Mouse (Mus musculus) embryo, embryonic 10 days (tissue): ENCODE data around the gene Jakmip3.

Experiments
- DNase-seq: peaks from one replicate; pipeline ENCODE4 v3.0.0-alpha.2; 2015; ENCODE audit warnings: low spot score

The Jakmip3 gene

DNA sequence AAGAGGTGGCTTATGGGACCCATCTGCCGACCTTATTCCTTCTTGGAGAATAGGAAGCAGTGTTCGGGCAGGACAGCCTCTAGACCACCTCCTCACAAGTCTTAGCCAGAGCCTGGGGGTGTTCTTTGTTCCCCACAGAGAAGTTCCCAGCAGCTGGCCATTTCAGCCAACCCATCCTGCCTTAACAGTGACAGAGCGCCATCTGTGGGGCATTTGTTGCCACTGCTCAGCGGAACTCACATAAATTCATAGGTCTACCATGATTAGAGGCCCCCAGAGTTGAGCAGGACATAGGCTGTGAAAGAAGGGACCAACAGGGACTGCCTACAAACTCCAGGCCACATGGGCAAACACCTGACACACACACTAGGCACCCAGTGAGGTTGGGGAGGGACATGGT is 122.9 kb downstream of the Jakmip3 start:
- peak; percentile 57 for DNase-seq

DNA sequence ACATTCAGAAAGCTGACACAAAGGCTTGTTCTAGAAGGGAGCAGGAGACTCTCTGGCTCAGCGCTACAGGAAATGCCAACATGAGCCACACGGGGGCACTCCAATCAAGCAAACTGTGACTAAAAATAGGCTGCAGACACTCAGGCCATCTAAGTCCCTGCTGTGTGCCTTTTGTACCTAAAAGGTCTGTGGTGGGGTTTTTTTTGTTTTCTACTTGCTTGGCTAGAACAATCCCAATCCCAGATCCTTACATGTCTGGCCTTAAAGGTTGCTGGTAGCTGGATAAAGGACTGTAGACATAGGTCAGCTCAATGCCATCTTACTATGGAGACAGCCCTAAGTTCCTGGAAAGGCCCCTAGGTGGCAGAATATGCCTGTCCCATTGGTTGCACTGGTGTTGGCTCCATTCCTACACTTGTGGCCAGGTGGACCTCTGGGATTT is 127.7 kb downstream of the Jakmip3 start:
- peak; percentile 83 for DNase-seq

DNA sequence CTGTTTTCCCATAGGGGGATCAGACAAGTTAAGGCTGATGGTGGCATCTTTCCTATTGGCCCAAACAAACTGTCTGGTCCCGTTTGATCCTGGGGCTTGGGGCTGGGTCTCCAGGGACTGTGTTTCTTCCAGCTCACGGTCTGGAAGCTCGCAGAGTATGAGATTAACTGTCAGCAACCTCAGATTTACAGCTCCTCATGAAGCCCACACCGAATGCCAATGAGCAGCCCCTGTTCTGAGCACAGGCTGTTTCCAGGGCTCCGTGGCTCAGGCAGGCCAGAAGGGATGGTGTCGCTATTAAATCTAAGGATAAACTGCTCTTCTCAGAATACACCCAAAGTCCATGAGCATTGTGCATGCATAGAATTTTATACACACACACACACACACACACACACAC is 133.7 kb downstream of the Jakmip3 start:
- peak; percentile 31 for DNase-seq

DNA sequence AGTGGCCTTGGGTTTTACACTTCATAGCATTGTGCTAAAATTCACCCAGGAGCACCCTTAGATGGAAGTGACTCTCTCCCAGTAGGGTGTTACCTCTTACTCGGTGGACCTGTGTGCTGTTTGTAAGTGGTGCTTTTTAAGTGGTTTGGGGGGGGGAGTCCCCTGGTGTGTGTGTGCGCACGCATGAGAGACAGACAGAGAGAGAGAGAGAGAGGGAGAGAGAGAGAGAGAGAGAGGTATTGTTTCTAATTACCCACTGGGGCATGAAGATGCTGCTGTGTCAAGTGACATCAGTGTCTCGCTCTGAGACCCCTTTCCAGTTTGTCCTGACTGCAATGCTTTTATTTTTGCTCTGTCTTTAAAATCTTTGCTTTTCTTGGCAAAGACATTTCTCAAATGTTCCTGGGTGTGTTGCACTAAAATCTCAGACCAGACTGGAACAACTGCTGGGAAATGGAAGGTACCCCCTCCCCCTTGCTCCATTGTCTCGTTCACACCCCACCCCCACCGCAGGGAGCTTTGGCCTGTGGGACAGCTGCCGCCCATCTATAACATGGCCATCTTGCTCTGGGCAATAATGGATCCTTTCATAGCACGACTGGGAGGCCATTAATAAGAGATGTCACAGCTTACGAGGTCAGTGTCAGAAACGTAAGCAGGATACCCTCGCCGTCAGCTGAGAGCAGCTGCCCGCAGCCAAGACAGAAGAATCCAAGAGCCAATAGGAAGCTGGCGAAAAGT is 134.7 kb downstream of the Jakmip3 start:
- peak; percentile 61 for DNase-seq

DNA sequence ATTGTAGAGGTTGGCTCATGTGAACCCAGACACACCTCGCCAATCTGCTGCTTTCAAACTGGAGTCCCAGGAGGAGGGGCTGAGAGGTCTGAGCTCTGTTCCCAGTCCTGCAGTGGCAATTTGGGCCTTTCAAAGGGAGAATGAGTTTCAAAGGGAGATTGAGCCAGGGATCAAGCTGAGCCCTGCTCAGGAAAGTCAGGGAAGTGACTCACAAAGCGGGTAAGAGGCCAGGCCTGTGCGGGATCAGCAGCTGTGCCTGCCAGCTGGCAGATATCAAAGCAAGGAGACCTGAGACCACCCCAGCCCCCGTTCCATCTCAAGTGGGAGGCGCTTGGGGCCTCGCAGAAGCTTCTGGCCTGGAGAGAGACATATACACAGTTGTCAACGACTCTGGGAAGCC is 136.8 kb downstream of the Jakmip3 start:
- DNase-seq: peak; percentile 23

DNA sequence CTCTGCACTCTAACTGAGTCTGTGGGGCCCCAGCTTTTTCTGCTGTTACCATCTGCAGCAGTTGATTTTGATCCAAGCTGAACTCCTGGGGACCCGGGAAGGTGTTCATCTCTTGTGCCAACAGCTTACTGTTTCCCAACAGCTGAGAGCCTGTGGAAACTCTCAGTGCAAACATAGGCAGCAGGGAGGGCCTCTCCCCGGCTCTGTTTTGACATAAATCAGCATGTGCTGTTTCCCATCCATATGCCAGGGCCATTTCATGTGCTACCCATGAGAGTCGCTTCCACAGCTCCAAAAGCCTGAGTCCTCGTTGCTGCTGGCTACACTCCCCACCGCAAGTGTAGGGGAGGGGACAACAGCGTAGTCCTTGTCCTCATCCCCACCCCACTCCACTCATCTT is 137.7 kb downstream of the Jakmip3 start:
- no peak for DNase-seq

DNA sequence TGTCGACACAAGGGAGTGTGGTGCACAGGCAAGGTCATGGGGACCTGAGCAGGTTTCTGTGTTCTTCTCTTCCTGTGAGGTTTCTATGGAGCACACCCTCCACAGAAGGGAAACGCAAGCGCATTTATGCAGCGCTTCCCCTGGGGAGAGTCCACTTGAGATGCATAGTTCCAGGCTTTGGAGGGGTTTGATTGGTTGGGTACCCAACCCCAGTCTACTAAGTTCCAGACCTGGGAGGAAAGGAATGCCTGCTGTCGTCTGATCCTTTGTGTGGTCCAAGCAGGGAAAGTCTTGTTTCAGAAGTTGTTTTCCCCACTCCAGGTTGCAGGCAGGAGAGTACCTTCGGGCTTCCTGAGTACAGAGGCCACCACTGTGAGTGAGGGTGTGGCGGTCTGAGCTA is 138.6 kb downstream of the Jakmip3 start:
- DNase-seq: no peak

DNA sequence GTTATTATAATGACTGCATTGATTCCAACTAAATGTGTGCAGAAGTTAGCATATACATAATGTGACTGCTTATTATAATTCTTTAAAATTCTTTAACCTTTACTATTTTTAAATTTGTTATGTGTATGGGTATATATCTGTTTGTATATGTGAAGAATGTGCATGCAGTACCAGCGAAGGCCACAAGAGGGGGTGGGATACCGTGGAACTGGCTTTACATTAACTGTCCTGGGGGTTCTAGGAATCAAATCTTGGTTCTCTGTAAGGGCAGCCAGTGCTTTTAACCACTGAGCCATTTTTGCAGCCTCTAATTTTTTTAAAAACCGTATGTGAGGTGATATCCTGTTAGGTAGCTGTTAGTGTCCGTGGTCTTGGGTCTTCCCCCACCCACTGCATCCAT is 140.2 kb downstream of the Jakmip3 start:
- DNase-seq: peak; percentile 25

DNA sequence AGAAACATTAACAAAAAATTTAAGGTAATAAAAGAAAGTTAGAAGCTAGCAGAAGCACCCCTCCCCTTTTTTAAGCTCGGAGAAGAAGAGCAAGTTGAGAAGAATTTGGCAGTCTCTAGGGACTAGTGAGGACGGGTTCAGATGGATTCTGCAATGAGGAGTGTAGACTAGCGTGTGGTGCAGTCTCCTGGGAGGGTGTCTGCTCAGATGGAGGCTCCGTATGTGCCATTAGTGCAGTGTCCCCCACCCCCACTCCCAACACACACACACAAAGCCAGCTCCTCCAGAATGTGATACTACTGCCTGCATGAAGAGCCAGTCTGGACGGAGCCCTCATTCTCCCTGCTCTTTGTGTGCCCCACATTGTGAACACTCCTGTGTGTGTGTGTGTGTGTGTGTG is 140.6 kb downstream of the Jakmip3 start:
- DNase-seq: no peak

DNA sequence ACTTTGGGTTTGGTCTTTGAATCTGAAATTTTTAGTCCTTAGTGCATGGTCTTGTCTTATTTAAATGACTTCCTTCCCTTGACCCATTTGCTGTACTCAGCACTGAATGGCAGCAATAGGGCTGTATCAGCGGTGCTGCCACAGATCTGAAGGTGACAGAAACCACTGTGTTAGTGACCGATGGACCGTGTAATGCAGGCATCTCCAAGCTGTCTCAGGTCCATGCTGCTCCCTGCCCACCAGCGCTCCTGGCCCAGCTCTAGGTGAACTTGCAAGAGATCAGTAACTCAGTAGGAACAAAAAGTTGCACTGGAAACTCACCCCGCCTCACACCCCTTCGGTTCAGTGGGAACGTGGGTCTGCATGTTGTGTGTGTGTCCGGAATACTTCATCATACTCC is 141.8 kb downstream of the Jakmip3 start:
- no peak for DNase-seq

DNA sequence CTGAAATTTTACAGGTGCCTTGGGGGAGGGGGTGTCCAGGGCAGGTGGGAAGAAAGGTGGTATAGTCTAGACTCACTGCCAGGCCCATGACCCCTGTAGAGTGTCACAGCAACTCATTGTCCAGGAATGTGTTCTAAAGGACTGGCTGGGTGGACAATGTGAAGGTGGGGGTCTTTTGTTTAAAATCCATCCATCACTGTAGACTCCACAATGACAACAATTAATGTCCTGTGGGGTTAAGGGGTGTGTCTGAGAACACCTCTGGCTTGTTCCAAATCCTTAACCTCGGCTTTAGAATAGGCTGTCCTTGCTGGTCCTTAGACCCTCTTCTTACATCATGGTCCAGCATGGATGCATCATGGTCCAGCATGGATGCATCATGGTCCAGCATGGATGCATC is 143.8 kb downstream of the Jakmip3 start:
- DNase-seq: no peak

DNA sequence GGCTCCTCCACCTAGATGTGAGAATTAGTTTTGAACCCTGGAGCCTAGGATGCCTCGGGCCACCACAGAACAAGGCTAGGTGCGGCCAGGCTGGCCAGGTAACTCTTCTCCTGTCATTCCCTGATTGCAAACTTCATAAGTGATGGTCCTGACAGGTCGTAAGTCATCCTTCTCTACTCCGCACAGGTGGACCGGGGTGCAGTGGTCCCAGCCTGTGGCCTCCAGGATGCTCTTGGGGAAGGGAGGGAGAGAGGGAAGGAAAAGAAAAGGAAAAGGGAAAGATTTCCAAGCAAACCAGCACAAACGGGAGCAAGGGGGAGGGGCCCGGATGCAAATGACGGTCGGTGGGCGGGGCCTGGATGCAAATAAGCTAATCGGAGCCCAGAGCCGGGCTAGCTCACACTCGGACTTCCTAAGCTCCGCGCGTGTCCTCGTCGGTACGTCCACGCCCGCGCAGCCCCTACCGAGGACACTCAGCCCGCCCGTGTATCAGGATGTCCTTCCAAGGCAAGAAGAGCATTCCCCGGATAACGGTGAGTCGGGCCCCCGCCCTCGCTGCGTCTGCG is 145.2 kb downstream of the Jakmip3 start, which contains the start of gene Dpysl4:
TSS of gene Dpysl4 (plus strand) at position 373 of the 566 bp plus-strand sequence.
- peak; percentile 91 for DNase-seq

DNA sequence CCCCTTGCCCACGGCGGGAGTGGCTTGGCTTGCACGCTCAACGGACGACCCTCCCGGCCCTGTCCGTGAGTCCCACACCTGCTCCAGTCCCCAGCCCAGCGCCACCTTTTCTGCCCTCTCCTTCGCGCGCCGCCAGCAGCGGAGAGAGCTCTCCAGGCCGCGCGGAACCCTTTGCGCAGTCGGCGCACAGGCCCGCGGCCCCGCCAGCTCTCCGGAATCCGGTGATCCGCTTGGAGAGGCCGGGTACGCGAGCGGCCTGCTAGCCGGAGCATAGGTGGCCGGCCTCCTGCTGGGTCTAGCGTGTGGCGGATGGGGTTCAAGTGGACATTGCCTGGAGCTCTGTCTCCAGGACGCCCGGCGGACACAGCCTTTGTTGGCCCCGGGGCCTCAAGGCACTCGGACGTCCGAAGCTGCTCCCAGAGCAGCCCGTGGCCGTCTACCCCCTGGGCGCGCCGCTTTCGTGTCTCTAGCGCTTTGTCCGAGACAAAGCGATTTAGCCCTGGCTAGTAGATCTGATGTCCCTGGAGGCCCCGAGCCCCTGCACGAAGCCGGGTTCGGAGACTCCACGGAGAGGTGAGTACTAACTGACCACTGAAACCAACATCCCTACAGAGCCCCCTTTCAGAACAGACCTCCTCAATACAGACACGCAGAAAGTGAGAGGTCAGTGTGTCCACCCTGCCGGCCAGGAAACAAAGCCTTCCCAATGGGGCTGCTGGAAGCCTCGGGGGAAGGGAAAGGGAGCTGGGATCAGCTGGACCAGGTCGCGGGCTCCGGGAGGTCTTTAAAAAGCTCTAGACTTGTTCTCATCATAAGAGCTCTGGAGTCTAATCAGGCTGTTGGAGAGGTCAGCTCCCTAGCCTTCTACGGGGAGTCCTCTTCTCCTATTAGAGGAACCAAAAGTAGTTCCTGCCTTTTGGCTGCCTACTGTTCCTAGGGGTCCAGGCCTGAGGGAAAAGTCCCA is 145.9 kb downstream of the Jakmip3 start:
- peak; percentile 43 for DNase-seq

DNA sequence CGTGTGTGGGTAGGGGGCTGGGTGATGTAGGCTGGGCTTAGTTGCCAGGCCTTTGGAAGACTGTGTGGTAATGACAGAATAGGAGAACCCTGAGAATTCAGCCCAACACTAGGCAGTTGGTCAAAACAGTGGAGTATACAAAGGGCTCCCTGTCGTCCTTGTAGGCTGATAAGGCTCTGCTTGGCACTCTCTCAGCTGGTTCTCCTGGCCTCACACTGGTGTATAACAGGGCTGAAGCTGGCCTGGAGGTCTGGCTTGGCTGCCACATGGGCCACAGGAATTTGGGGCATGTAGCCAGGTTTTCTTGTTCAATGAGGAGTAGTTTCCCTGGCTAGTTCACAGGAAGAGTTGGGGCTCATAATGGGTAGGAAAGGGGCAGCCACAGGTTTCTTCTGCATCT is 147.3 kb downstream of the Jakmip3 start:
- no peak for DNase-seq

DNA sequence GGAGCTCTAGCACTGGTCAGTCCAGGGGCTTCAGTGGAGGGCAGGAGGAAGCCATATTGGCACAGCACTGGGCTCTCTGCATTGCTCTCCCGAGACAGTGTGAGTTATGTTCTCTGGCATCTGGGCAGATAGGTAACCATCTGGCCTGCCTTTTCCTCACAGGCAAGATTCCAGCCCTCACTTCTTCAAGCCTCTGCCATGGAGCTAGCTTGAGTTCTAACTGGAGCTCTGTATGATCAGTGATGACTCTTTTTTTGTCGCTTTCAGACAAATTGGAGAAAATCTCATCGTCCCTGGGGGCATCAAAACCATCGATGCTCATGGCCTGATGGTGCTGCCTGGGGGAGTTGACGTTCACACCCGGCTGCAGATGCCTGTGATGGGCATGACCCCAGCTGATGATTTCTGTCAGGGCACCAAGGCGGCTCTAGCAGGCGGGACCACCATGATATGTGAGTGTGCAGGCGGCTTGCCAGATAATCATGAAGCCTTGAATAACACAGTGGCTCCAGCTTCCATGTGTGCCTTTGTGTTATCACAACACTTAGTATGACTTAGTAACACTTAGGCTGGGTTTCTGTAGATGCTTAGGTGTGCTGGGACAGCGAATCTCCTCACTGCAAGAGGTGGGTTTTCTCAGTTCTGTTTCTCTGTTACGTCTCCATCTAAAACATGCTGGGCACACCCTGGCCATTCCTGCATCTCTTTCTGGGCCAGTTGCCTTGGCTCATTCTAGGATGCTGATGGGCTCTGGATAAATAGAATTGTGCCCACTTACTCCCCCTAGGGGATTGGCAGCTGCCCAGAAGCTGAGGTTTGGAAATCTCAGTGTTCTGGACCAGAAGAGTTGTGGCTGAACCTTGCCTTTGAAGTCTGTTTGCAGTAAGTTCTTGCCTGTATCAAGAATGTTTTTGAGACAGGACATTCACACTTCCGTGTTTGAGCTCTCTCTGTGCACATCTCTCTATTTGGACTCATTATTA is 149.7 kb downstream of the Jakmip3 start:
- no peak for DNase-seq

DNA sequence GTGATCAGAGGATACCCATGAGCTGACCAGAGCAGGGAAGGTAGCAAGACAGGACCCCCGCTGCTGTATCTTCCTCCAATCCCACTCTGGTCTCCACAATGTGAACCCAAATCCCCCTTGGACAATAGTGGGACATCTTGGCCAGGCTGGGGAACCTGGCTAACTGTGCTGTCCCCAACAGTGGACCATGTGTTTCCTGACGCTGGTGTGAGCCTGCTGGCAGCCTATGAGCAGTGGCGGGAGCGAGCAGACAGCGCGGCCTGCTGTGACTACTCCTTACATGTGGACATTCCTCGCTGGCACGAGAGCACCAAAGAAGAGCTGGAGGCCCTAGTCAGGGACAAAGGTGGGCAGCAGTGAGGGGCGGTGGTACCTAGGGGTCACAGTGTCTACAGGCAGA is 151.2 kb downstream of the Jakmip3 start:
- DNase-seq: no peak

DNA sequence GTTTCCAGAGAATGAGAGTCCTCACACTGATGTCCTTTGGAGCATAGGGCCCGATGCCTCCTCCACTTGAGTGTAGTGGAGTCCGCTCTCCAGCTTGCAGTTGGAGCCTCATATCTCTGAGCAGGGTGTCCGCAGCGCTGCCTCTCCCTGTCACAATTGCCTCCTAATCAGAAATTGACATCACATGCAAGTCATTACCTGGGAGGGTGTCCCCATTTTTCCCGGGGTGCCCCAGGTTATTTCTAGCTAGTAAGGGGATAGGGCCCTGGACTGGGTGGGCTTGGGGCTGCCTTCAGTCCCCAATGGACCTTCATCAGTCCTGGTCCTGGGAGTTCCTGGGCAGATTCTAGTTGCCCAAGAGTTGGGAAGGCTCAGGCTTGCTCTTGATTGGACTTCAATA is 152.1 kb downstream of the Jakmip3 start:
- no peak for DNase-seq

DNA sequence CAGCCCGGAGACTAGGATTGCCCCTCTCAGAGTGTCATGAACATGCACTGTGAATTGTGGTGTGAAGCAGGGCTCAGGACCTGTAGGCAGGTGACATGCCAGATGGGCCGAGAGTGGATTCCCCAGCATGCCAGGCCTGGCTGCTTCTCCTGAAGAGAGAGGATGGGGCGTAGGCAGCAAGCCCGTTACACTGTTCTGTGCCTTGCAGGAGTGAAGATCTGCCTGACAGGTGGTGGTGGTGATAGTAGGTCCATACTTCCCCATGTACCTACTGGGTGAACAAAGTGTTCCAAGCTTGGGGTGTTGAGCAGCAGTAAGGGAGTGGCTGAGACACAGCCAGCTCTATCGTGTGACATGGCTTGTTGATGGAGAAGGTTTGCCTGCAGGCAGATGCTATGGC is 152.6 kb downstream of the Jakmip3 start:
- DNase-seq: no peak

DNA sequence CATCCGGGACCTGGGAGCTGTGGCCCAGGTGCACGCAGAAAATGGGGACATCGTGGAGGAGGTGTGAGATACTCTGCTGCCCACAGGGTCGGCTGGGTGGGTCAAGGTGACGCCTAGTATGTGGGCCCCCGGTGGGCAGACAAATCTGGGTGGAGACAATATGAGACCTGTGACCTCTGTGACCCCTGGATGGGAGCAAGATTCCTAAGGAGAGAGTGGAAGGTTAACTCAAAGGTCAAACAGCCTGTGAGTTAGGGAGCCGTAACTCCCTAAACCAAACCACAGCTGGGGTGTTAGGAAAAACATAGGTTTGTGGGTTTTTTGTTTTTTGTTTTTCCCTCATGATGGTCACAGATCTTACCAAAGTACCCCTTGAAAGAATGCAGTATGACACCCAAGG is 153.3 kb downstream of the Jakmip3 start:
- DNase-seq: no peak

DNA sequence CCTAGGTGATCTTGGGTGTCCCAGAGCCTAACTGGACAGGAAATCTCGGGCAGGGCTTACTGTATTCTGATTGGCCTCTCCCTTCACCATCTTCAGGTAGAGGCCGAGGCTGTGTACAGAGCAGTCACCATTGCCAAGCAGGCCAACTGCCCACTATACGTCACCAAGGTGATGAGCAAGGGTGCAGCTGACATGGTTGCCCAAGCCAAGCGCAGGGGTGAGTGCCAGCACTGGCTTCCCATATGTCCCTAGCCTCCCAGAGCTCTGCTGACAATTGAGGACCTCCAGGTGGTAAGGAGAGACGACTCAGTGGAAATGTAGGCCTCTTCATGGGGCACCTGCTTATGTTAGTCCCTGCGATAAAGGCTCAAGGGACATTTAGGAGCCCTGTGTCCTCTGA is 154.2 kb downstream of the Jakmip3 start:
- no peak for DNase-seq

DNA sequence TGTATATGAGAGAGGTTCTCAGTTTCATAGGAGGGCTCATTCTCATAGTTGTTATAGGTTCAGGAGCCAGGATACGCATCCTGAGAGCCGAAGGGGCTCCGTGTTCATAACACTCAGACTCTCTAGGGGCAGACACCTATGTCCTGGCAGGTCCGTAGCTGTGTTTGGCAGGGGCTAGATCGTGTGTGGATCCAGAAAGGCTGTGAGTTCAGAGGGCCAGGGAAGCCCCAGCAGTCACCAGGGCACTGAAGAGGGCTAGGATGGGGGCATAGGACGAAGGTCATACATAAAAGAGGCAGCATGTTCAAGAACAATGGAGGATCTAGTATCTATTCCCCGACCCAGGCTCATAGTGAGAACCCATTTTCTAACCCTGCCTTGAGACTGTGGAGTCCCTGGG is 154.8 kb downstream of the Jakmip3 start:
- DNase-seq: no peak

DNA sequence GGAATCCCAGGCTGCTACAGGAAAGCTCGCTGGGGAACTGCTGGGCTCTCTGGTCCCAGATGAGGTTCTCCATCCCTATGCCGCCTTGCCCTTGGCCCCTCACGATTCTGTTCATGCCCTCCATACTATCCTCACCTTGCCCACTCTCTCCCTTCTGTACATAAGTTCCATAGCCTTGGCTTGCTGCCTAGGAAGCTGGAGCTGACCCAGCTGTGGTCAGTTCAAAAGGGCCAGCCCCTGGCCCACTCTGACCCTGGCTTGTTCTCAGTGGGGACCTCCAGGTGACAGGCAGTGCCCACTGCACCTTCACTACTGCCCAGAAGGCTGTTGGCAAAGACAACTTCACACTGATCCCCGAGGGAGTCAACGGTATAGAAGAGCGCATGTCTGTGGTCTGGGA is 155.9 kb downstream of the Jakmip3 start:
- DNase-seq: no peak
